Mouse (Mus musculus) neural tube, embryonic 11.5 days (tissue): ENCODE measurements around the gene Mtss1l. TPM values are rescaled to one million over a fixed set of nuclear protein-coding genes. Genes with fewer than 3 reads are reported as not detected.
A peak's percentile ranks its signal among the peaks of the same experiment; 100 is the strongest.

Experiments
- ATAC-seq: fragments of 200-750 bp; cut with Nextera tagmentation; 2 replicates; pipeline ENCODE4 v1.8.0; 2017; ENCODE audit warnings: moderate number of reproducible peaks, mild to moderate bottlenecking, moderate TSS enrichment, moderate library complexity; ENCODE audit not compliant: insufficient read depth, low FRiP score, low TSS enrichment
- DNase-seq: peaks from one replicate; pipeline ENCODE4 v3.0.0-alpha.2; 2015; ENCODE audit warnings: low spot score
- H3K27ac ChIP-seq: fragments of 300-500 bp; sonication (generic); 2 replicates; pipeline ENCODE4 v1.5.1; 2014; ENCODE audit warnings: low read depth, mild to moderate bottlenecking, low read length
- H3K27me3 ChIP-seq: fragments of 300-500 bp; sonication (generic); 2 replicates; pipeline ENCODE4 v1.6.1; 2014; ENCODE audit warnings: mild to moderate bottlenecking, low read length, mixed read lengths; ENCODE audit not compliant: control insufficient read depth, insufficient read depth
- H3K36me3 ChIP-seq: fragments of 300-500 bp; sonication (generic); 2 replicates; pipeline ENCODE4 v1.6.1; 2014; ENCODE audit warnings: mild to moderate bottlenecking, low read length, moderate library complexity, mixed read lengths; ENCODE audit not compliant: control insufficient read depth, insufficient read depth
- H3K4me1 ChIP-seq: fragments of 300-500 bp; sonication (generic); 2 replicates; pipeline ENCODE4 v1.6.1; 2014; ENCODE audit warnings: low read length, mixed read lengths; ENCODE audit not compliant: control insufficient read depth, insufficient read depth
- H3K4me2 ChIP-seq: fragments of 300-500 bp; sonication (generic); 2 replicates; pipeline ENCODE4 v1.6.1; 2014; ENCODE audit warnings: low read depth, mild to moderate bottlenecking, moderate library complexity
- H3K4me3 ChIP-seq: fragments of 300-500 bp; sonication (generic); 2 replicates; pipeline ENCODE4 v1.5.1; 2014; ENCODE audit warnings: low read depth, low read length
- H3K9ac ChIP-seq: fragments of 300-500 bp; sonication (generic); 2 replicates; pipeline ENCODE4 v1.6.1; 2014; ENCODE audit warnings: mild to moderate bottlenecking, low read length
- H3K9me3 ChIP-seq: fragments of 300-500 bp; sonication (generic); 2 replicates; pipeline ENCODE4 v1.6.1; 2016; ENCODE audit warnings: low read length; ENCODE audit not compliant: control insufficient read depth
- WGBS: fragments of 180-500 bp; shearing (Covaris S2); extraction: QIAGEN DNeasy Blood & Tissue Kit; methylation state at CpG from one replicate; pipeline ENCODE4 v1.1.7; 2014; 5-methylcytosine and 5-hydroxymethylcytosine counted together
- polyA plus RNA-seq: library from polyadenylated mRNA; unstranded; fragments of >200 nt; fragmentation: Nextera tagmentation; extraction: Ambion mirVana; gene quantifications from 2 replicates; pipeline ENCODE4 v1.2.1, GENCODE M21; 2014

Gene Mtss1l
- polyA plus RNA-seq, 1 experiment from 2014 or later, result 18.3 TPM

DNA sequence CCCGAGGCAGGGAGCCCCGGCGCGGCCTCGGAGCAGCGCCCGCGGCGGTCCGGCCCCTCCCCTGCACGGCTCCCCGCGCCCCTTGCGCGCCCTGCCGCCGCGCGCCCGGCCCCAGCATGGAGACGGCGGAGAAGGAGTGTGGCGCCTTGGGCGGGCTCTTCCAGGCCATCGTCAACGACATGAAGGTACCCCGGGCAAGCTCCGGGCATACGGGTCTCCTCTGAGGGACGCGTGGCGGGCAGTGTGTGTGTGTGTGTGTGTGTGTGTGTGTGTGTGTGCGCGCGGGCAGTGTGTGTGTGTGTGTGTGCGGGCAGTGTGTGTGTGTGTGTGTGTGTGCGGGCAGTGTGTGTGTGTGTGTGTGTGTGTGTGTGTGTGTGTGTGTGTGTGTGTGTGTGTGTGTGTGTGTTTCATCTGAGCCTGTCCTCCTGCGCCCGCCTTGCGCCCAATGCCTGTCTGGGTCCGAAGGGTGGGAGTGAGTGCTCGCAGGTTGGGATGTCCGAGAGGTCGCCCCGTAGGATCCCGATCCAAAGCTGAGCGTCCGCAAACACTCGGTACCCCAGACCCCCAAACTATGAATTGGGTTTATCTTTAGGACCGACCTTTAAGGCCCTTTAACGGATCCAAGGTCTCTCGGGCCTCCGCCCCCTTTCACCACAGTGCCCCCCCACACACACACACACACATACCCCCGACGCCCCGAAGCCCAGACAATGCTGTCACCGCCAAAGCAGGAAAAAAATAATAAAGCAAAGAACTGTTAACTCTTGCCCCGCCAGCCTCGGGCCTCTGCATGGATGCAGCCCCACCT, 534 bp downstream of the Mtss1l start:
- peak overlapping the region; percentile 67 for H3K4me2 ChIP-seq
- under 1% methylated on average over 43 of the region's 59 CpGs for WGBS
- no peaks in the 10 kb centered on the region for H3K9me3 ChIP-seq
- H3K27ac ChIP-seq, result peak overlapping the region; percentile 88
- peak overlapping the region; percentile 89 for H3K9ac ChIP-seq
- DNase-seq (peak; percentile 41), ATAC-seq (peak; percentile 49)
- no peaks in the 10 kb centered on the region for H3K27me3 ChIP-seq
- H3K4me1 ChIP-seq, result peaks cover 30% of the 10 kb centered on the region
- H3K36me3 ChIP-seq, result no peaks in the 10 kb centered on the region
- H3K4me3 ChIP-seq, result peak overlapping the region; percentile 82

DNA sequence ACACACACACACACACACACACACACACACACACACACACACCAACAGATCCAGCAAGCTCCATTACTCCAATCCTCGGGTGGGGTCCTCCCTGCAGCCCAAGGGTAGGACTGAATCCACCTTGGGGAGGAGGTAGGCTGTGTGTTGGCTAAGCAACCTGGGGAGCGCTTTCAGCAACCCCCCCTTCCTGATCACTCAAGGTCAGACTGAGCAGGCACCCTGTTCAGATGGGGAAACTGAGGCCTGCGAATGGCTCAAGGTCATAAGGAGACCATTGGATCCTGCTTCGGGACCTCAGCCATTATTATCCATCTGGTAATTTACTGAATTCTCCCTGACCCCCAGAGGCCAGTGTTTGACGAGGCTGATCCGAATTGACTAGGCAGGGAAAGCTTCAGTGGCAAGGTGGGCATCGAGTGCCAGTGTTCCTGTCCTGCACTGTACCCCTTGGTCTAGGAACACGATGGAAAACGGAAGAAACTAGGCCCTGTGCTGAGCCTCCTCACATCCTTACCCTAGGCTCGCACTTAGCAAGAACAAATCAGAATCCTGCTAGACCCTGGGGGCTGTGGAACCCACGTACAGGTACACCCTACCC, 1.2 kb downstream of the Mtss1l start:
- DNase-seq, result no peak
- H3K9me3 ChIP-seq, result no peaks in the 10 kb centered on the region
- peak overlapping the region; percentile 89 for H3K9ac ChIP-seq
- ATAC-seq, result no peak
- H3K4me3 ChIP-seq, result peak overlapping the region; percentile 82
- peaks cover 2% of the 10 kb centered on the region; the same call in 1 of the 2 replicates for H3K36me3 ChIP-seq
- WGBS, result 59% methylated on average over 11 of the region's 11 CpGs
- H3K4me2 ChIP-seq, result peak overlapping the region; percentile 67
- H3K4me1 ChIP-seq, result peaks cover 27% of the 10 kb centered on the region
- no peaks in the 10 kb centered on the region for H3K27me3 ChIP-seq
- H3K27ac ChIP-seq, result no peak overlapping the region

DNA sequence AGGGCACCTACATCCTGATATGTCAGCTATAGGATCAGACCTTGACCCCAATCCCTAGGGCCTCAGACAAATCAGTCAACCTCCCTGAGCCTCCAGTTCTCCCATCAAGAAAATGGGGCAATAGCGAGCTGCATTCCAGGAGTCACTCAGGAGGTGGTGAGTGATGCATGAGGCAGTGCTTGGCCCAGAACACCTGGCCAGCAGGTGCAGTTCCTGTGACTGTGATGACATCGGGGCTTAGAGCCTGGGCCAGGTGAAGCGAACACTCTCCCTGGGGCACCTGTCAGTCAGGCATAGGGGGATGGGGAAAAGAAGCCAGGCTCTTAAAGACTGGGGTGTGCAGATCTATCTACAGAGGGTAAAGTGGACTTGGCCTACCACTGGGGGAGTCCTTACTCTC, 3.2 kb downstream of the Mtss1l start:
- H3K4me2 ChIP-seq, result no peak overlapping the region
- no peak overlapping the region for H3K4me3 ChIP-seq
- H3K27me3 ChIP-seq, result no peaks in the 10 kb centered on the region
- no peaks in the 10 kb centered on the region for H3K9me3 ChIP-seq
- no peak overlapping the region for H3K27ac ChIP-seq
- ATAC-seq (no peak), DNase-seq (no peak)
- 84% methylated on average over 3 of the region's 3 CpGs for WGBS
- peaks cover 11% of the 10 kb centered on the region for H3K36me3 ChIP-seq
- H3K4me1 ChIP-seq, result peaks cover 24% of the 10 kb centered on the region
- no peak overlapping the region for H3K9ac ChIP-seq

DNA sequence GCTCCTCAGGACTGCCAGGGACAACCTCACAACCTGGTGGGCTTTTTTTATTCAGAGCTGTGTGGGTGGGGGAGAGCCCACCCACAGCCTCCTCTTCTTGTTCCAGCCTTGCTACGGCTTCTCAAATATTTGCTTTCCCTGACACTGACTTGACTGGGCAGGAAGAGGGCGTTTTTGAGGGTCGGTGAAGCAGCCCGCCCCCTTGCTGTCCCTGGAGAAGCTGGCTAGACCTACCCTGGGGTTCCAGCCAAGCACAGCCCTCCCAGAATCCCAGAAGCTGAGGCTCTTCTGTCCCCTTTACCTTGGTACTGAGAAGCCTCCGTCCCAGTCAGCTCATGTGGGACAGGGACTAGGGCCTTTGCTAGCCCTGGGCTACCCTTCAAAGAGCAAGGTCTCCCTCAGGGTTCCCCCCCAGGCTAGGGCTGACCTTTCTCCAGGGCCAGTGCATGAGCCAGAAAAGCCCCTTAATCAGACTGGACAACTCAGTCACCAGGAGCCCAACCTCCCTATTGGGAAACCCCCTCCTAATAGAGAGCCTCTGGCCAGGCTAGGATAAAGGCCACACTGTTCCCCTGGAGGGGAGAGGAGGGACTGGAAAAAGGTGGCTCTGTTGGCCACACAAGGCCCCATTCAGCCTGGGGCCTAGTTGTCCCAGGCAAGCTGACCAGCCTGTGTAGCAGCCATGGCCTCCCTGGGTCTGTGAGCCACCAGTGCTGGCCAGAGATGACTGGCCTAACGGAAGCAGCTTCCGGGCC, 4.0 kb downstream of the Mtss1l start:
- peaks cover 13% of the 10 kb centered on the region for H3K36me3 ChIP-seq
- DNase-seq (no peak), ATAC-seq (no peak)
- no peak overlapping the region for H3K4me2 ChIP-seq
- WGBS, result 39% methylated on average over 7 of the region's 7 CpGs
- H3K4me3 ChIP-seq, result no peak overlapping the region
- peaks cover 18% of the 10 kb centered on the region for H3K4me1 ChIP-seq
- no peaks in the 10 kb centered on the region for H3K27me3 ChIP-seq
- no peak overlapping the region for H3K9ac ChIP-seq
- no peaks in the 10 kb centered on the region for H3K9me3 ChIP-seq
- no peak overlapping the region for H3K27ac ChIP-seq

DNA sequence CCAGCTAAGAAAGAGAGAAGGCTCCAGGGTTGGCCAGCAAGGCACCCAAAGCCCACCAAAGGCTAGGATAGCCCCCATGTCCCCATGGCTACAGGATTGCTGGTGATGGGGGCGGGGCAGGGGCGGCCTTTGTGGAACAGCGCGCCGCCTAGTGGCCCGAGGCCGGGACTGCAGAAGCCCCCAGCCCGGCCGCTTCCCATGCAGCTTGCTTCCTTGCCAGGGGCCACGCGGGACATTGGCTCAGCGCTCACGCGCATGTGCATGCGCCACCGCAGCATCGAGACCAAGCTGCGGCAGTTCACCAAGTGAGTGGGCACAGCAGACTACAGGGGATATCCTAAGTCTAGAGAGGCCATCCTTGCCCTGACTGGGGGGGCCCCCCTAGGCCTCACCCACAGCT, 5.6 kb downstream of the Mtss1l start:
- peak; percentile 42; the same call in 1 of the 2 replicates for ATAC-seq

DNA sequence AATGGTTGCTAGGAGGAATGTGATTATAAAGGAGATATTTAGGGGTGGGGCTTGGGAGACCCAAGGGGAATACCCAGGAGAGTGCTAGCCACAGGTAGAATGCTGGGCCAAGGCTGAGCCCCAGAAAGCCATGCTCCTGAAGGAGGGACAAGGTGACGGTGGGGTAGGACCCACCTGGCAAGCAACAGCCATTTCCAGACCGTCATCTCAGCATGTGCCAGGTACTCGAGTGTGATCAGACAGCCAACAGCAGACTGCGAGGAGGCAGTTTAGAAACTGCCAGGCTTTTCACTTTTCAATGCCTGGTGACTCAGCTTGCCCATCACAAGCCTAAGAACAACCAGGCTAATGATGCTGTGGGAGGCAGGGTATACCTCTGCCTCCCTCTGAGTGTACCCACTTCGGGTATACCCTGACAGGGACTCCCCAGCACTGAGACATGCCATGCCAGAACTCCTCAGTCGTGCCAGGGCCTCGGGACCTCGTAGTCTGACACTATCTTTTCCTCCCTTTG, 10.1 kb downstream of the Mtss1l start:
- ATAC-seq, result no peak
- Histone ChIP-seq H3K4me1 (no peaks in the 10 kb centered on the region; the same call in 1 of the 2 replicates), H3K36me3 (peaks cover 20% of the 10 kb centered on the region), H3K27me3 (no peaks in the 10 kb centered on the region), H3K27ac (no peak overlapping the region), H3K9ac (no peak overlapping the region), H3K4me3 (no peak overlapping the region), H3K4me2 (no peak overlapping the region), H3K9me3 (no peaks in the 10 kb centered on the region)
- no peak for DNase-seq
- 88% methylated on average over 8 of the region's 8 CpGs for WGBS

More for the DNA sequence above, 5.6 kb downstream of the Mtss1l start:
- Histone ChIP-seq H3K4me1 (peaks cover 12% of the 10 kb centered on the region; the same call in 1 of the 2 replicates), H3K27ac (no peak overlapping the region), H3K4me2 (no peak overlapping the region), H3K27me3 (no peaks in the 10 kb centered on the region), H3K9me3 (no peaks in the 10 kb centered on the region), H3K36me3 (peaks cover 17% of the 10 kb centered on the region), H3K4me3 (no peak overlapping the region), H3K9ac (no peak overlapping the region)
- WGBS, result 9% methylated on average over 18 of the region's 18 CpGs
- peak; percentile 85 for DNase-seq

DNA sequence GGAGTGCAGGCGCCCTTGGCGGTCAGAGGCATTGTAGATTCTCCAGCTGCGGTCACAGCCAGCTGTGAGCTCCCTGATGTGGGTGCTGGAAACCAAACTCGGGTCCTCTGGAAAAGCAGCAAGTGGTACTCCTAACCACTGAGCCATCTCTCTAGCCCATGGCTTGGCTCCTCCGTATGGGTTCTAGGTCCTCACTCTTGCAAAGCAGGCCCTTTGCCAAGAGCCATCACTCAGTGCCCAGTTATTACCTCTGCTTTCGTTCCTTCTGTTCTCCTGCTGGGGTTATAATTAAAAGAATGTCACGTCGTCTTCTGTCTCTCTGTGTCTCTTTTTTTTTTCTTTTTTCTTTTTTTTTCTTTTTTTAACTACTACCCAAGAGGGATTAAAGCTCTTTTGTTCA, 11.8 kb downstream of the Mtss1l start:
- no peak overlapping the region for H3K4me3 ChIP-seq
- H3K4me1 ChIP-seq, result no peaks in the 10 kb centered on the region
- no peaks in the 10 kb centered on the region for H3K27me3 ChIP-seq
- ATAC-seq (no peak), DNase-seq (no peak)
- no peaks in the 10 kb centered on the region for H3K9me3 ChIP-seq
- H3K4me2 ChIP-seq, result no peak overlapping the region
- H3K27ac ChIP-seq, result no peak overlapping the region
- no peak overlapping the region for H3K9ac ChIP-seq
- peaks cover 29% of the 10 kb centered on the region for H3K36me3 ChIP-seq
- 94% methylated on average over 8 of the region's 8 CpGs for WGBS

DNA sequence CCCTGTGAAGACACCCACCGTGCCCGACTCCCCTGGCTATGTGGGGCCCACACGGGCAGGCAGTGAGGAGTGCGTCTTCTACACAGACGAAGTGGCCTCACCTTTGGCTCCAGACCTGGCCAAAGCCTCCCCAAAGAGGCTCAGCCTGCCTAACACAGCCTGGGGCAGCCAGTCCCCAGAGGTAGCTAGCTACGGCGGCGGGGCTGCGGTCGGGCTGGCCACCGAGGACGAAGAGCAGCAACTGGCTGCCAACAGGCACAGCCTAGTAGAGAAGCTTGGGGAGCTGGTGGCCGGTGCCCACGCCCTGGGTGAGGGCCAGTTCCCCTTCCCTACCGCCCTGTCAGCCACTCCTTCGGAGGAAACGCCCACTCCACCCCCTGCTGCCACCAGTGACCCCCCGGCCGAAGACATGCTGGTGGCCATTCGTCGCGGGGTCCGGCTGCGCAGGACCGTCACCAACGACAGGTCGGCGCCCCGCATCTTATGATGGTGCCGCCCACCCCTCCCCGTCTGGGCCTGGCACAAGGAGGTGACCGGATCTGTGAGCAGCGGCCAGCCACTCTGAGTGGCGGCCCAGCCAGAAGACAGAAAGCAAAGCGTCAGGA, 17.4 kb downstream of the Mtss1l start:
- H3K27ac ChIP-seq, result no peak overlapping the region
- H3K4me1 ChIP-seq, result no peaks in the 10 kb centered on the region
- WGBS, result 96% methylated on average over 35 of the region's 35 CpGs
- ATAC-seq, result no peak
- H3K4me2 ChIP-seq, result no peak overlapping the region
- H3K9ac ChIP-seq, result no peak overlapping the region
- H3K27me3 ChIP-seq, result no peaks in the 10 kb centered on the region
- peaks cover 23% of the 10 kb centered on the region for H3K36me3 ChIP-seq
- no peaks in the 10 kb centered on the region for H3K9me3 ChIP-seq
- no peak overlapping the region for H3K4me3 ChIP-seq
- no peak for DNase-seq
